8 mouse cellular contexts compared by ENCODE assay signal in genomic region chr1:74099001-74099435, GRCm38 (mm10). TPM values are rescaled to one million over a fixed set of nuclear protein-coding genes. Genes with fewer than 3 reads are reported as not detected.
DNase-seq lines count a peak whose midpoint lies in the region; ATAC-seq lines count a peak whose summit lies in the region.

No protein-coding gene starts in this region.

- peak; percentile 60 for DNase-seq in adrenal gland, postnatal 10 days
- DNase-seq in adrenal gland, adult (ENCODE audit: inconsistent age in 2 of 2, low spot score in 1 of 2), result no peak
- peak; percentile 60 for DNase-seq in ovary, postnatal 36 days (ENCODE audit: low spot score)
- no peak for DNase-seq in ovary, adult 18-20 months (ENCODE audit: low spot score)
- peak; percentile 67 for DNase-seq in intestine, embryonic 14.5 days (ENCODE audit: low spot score)
- no peak for DNase-seq in thymus, postnatal 14 days
- DNase-seq in layer of hippocampus, postnatal 14 days (ENCODE audit: low spot score in 2 of 2), result no peak

- H3K36me3 ChIP-seq in intestine, embryonic 14.5 days (ENCODE audit: control insufficient read depth, insufficient read depth, low read length), result no peaks in the 10 kb centered on the region
- no peaks in the 10 kb centered on the region for H3K36me3 ChIP-seq in midbrain, embryonic 12.5 days

- H3K4me1 ChIP-seq in intestine, embryonic 14.5 days (replicated peaks; ENCODE audit: control insufficient read depth, insufficient read depth, low read length), result peaks cover 36% of the 10 kb centered on the region
- peaks cover 46% of the 10 kb centered on the region for H3K4me1 ChIP-seq in midbrain, embryonic 12.5 days

- 1% methylated on average over 13 of the region's 14 CpGs for WGBS in intestine, embryonic 14.5 days
- 0% methylated on average over 13 of the region's 14 CpGs for WGBS in midbrain, embryonic 12.5 days

- peak overlapping the region; percentile 57 for H3K4me3 ChIP-seq in intestine, embryonic 14.5 days (ENCODE audit: low read depth, low read length)
- peak overlapping the region; percentile 58 for H3K4me3 ChIP-seq in midbrain, embryonic 12.5 days

- H3K9me3 ChIP-seq in intestine, embryonic 14.5 days (ENCODE audit: control insufficient read depth, low read length), result no peaks in the 10 kb centered on the region
- H3K9me3 ChIP-seq in midbrain, embryonic 12.5 days, result no peaks in the 10 kb centered on the region

- peak overlapping the region; percentile 54 for H3K27ac ChIP-seq in intestine, embryonic 14.5 days (ENCODE audit: low read depth)
- H3K27ac ChIP-seq in midbrain, embryonic 12.5 days (replicated peaks), result peak overlapping the region; percentile 75

- H3K27me3 ChIP-seq in intestine, embryonic 14.5 days (replicated peaks; ENCODE audit: control insufficient read depth, insufficient read depth, low read length), result peaks cover 43% of the 10 kb centered on the region
- peaks cover 64% of the 10 kb centered on the region for H3K27me3 ChIP-seq in midbrain, embryonic 12.5 days

- peak overlapping the region; percentile 52 for H3K9ac ChIP-seq in intestine, embryonic 14.5 days (ENCODE audit: low read length)
- H3K9ac ChIP-seq in midbrain, embryonic 12.5 days (replicated peaks), result peak overlapping the region; percentile 75

- 0 out of 2 replicates have a peak, but pooled peaks have one; percentile 33 for ATAC-seq in intestine, embryonic 14.5 days (replicated peaks; ENCODE audit: low FRiP score, low TSS enrichment, low read depth)
- ATAC-seq in midbrain, embryonic 12.5 days (ENCODE audit: low FRiP score, low read depth), result peak; percentile 14; the same call in 1 of the 2 replicates

- peak overlapping the region; percentile 79 for H3K4me2 ChIP-seq in intestine, embryonic 14.5 days (ENCODE audit: low read length)
- peak overlapping the region; percentile 93 for H3K4me2 ChIP-seq in midbrain, embryonic 12.5 days (replicated peaks)

RNA-seq across cellular contexts. Expression of gene Tns1, which starts 25.2 kb away (rescaled TPM):
- 100 to 1,000 TPM; 284 to 309 TPM for total RNA-seq in adrenal gland, postnatal 10 days (2021)
- 27.2 and 28.7 TPM in 2 replicates for polyA plus RNA-seq in intestine, embryonic 14.5 days (2014; fragmentation: Nextera tagmentation; extraction: Ambion mirVana)
- 17.1 and 21.0 TPM in 2 replicates for polyA plus RNA-seq in midbrain, embryonic 12.5 days (2016; fragmentation: Nextera tagmentation; extraction: Ambion mirVana)
- 10 to 100 TPM; 49.6 to 52.2 TPM for total RNA-seq in layer of hippocampus, postnatal 14 days (2021)

RNA-seq across cellular contexts. Expression of gene Rufy4, which starts 26.3 kb away (rescaled TPM):
- 1 to 10 TPM; 3.4 to 4.3 TPM for total RNA-seq in adrenal gland, postnatal 10 days (2021)
- polyA plus RNA-seq in intestine, embryonic 14.5 days (2014; fragmentation: Nextera tagmentation; extraction: Ambion mirVana), result 0.08 and 0.42 TPM in 2 replicates
- polyA plus RNA-seq in midbrain, embryonic 12.5 days (2016; fragmentation: Nextera tagmentation; extraction: Ambion mirVana), result 0.37 and 0.67 TPM in 2 replicates
- under 1 TPM; 0.18 to 0.24 TPM for total RNA-seq in layer of hippocampus, postnatal 14 days (2021)

RNA-seq across cellular contexts. Expression of gene Cxcr2, which starts 54.8 kb away (rescaled TPM):
- 1 to 10 TPM in 1 of 2 experiments, under 1 TPM in 1; 0.48 to 1.6 TPM for total RNA-seq in adrenal gland, postnatal 10 days (2021)
- polyA plus RNA-seq in intestine, embryonic 14.5 days (2014; fragmentation: Nextera tagmentation; extraction: Ambion mirVana), result 0.15 and 0.19 TPM in 2 replicates
- 0.09 and 0.10 TPM in 2 replicates for polyA plus RNA-seq in midbrain, embryonic 12.5 days (2016; fragmentation: Nextera tagmentation; extraction: Ambion mirVana)
- total RNA-seq in layer of hippocampus, postnatal 14 days (2021), result not detected

Comparison
In these comparisons a context has a peak if more than half of its experiments do, and no peak if none do; other contexts are left out.
1. DNase-seq: peak in adrenal gland, postnatal 10 days (single experiment), ovary, postnatal 36 days (single experiment) and intestine, embryonic 14.5 days (single experiment); none in adrenal gland, adult (0 of 2), ovary, adult 18-20 months (single experiment), thymus, postnatal 14 days (single experiment) and layer of hippocampus, postnatal 14 days (0 of 2).
2. RNA of gene Tns1, which starts 25.2 kb away (total RNA-seq): 284 to 309 TPM in adrenal gland, postnatal 10 days; 49.6 to 52.2 TPM in layer of hippocampus, postnatal 14 days; every median in the first group is over 4 times any median in the second.